1 mouse cellular context compared by ENCODE assay signal in genomic region chr5:107547955-107548354, GRCm38 (mm10).
TF ChIP-seq lines count a peak whose summit lies in the region.

No protein-coding gene starts in this region.

TF ChIP-seq in MEL, 35 proteins besides CTCF, POLR2A, EP300 and RAD21:
- TF ChIP-seq USF2 (IDR thresholded peaks at IDR 0.05; ENCODE audit: borderline replicate concordance in 1 of 2, insufficient read depth in 1 of 2, low read depth in 1 of 2, low read length in 2 of 2) = no peak
- TF ChIP-seq GATA1 (IDR thresholded peaks at IDR 0.05; ENCODE audit: low read depth, low read length) = peak; percentile 70
- TF ChIP-seq TAL1 (IDR thresholded peaks at IDR 0.05; ENCODE audit: low read length) = peak; percentile 78
- TF ChIP-seq JUND (IDR thresholded peaks at IDR 0.05; ENCODE audit: low read depth, low read length) = no peak
- TF ChIP-seq MAZ (IDR thresholded peaks at IDR 0.05; ENCODE audit: low read depth, low read length) = no peak
- no peak for TF ChIP-seq KAT2A (conservative IDR thresholded peaks at IDR 0.05; ENCODE audit: low read depth, low read length)
- peak; percentile 87 for TF ChIP-seq TCF12 (IDR thresholded peaks at IDR 0.05; ENCODE audit: low read depth, low read length)
- peak; percentile 77 for TF ChIP-seq ETS1 (IDR thresholded peaks at IDR 0.05; ENCODE audit: low read depth, low read length)
- TF ChIP-seq MEF2A (IDR thresholded peaks at IDR 0.05; ENCODE audit: extremely low read depth, insufficient replicate concordance, low read depth, low read length, poor library complexity, severe bottlenecking) = peak; percentile 75; the same call in 1 of the 2 replicates
- TF ChIP-seq MXI1 (IDR thresholded peaks at IDR 0.05; ENCODE audit: low read depth, low read length) = no peak
- TF ChIP-seq SIN3A (IDR thresholded peaks at IDR 0.05; ENCODE audit: low read length) = no peak; the same call in 1 of the 2 replicates
- no peak for TF ChIP-seq MAX (IDR thresholded peaks at IDR 0.05; ENCODE audit: low read length)
